Mouse (Mus musculus) limb, embryonic 14.5 days (tissue): ENCODE results near the gene Cdh4. TPM values are rescaled to one million over a fixed set of nuclear protein-coding genes. Genes with fewer than 3 reads are reported as not detected.

Experiments used
- ATAC-seq: fragments of 200-750 bp; cut with Nextera tagmentation; 2 replicates; pipeline ENCODE4 v1.8.0; 2017; ENCODE audit warnings: low read depth, moderate number of reproducible peaks, moderate TSS enrichment; ENCODE audit not compliant: low FRiP score
- DNase-seq: peaks from one replicate; pipeline ENCODE4 v3.0.0-alpha.2; 2015; ENCODE audit warnings: low spot score
- H3K27ac ChIP-seq: fragments of 300-500 bp; sonication (generic); replicated peaks from 2 replicates; pipeline ENCODE4 v1.5.1; 2014; ENCODE audit warnings: low read depth, mild to moderate bottlenecking, low read length, moderate library complexity, mixed read lengths
- H3K27me3 ChIP-seq: fragments of 300-500 bp; sonication (generic); 2 replicates; pipeline ENCODE4 v1.6.1; 2014; ENCODE audit warnings: low read length, mixed read lengths; ENCODE audit not compliant: control insufficient read depth, insufficient read depth
- H3K36me3 ChIP-seq: fragments of 300-500 bp; sonication (generic); 2 replicates; pipeline ENCODE4 v1.6.1; 2014; ENCODE audit warnings: mild to moderate bottlenecking, low read length, moderate library complexity, mixed read lengths; ENCODE audit not compliant: control insufficient read depth, insufficient read depth
- H3K4me1 ChIP-seq: fragments of 300-500 bp; sonication (generic); 2 replicates; pipeline ENCODE4 v1.6.1; 2014; ENCODE audit warnings: antibody characterized with exemption, low read length, mixed read lengths; ENCODE audit not compliant: control insufficient read depth, insufficient read depth
- H3K4me2 ChIP-seq: fragments of 300-500 bp; sonication (generic); replicated peaks from 2 replicates; pipeline ENCODE4 v1.6.1; 2014; ENCODE audit warnings: low read depth, mild to moderate bottlenecking, low read length, moderate library complexity; ENCODE audit not compliant: severe bottlenecking
- H3K4me3 ChIP-seq: fragments of 300-500 bp; sonication (generic); replicated peaks from 2 replicates; pipeline ENCODE4 v1.5.1; 2014; ENCODE audit warnings: low read length
- H3K9ac ChIP-seq: fragments of 300-500 bp; sonication (generic); 2 replicates; pipeline ENCODE4 v1.6.1; 2014; ENCODE audit warnings: mild to moderate bottlenecking, low read depth, low read length, moderate library complexity; ENCODE audit not compliant: severe bottlenecking
- H3K9me3 ChIP-seq: fragments of 300-500 bp; sonication (generic); 2 replicates; pipeline ENCODE4 v1.6.1; 2016; ENCODE audit warnings: low read length; ENCODE audit not compliant: control insufficient read depth
- POLR2A ChIP-seq: fragments of 200-500 bp; IDR thresholded peaks from 2 replicates; pipeline ENCODE4 v1.8.0; 2012; ENCODE audit warnings: inconsistent platforms, mild to moderate bottlenecking, moderate library complexity, borderline replicate concordance; ENCODE audit not compliant: insufficient read depth, insufficient read length; ENCODE audit errors: extremely low read depth
- WGBS: fragments of 180-500 bp; shearing (Covaris S2); extraction: QIAGEN DNeasy Blood & Tissue Kit; methylation state at CpG from one replicate; pipeline ENCODE4 v1.1.7; 2014; 5-methylcytosine and 5-hydroxymethylcytosine counted together
- polyA plus RNA-seq, 2 experiments: library from polyadenylated mRNA; depleted of rRNA in 1 of 2; stranded (reverse) in 1 of 2; unstranded in 1 of 2; fragments of >200 nt; fragmentation: Nextera tagmentation in 1 of 2; extraction: Ambion mirVana in 1 of 2; gene quantifications; 2 replicates each; pipeline versions ENCODE4 v1.2.1 to v1.2.3; 2012 to 2014

Gene Cdh4
- polyA plus RNA-seq, 2 experiments: 7.5 to 9.0 TPM

DNA sequence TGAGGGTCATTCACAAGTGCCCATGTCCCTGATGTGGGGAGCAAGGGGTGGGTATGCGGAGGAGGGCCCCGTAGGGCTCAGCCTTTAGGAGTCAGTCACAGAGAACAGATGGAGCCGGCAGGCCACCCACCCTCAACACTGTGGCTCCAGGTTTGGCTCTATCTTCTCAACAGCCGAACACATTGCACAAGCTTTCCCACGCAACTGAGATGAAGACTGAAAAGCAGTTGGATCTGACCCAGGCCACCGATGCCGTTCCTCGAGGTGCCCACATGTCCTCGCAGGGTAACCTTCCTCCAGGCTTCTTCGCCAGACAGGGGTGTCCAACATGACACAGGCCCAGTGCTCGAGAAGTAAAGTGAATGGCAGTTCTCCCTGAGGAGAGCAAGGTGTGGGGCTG is 144.2 kb downstream of the Cdh4 start:
- ATAC-seq (no peak), DNase-seq (no peak)
- H3K27me3 ChIP-seq: no peaks in the 10 kb centered on the region
- H3K9me3 ChIP-seq: no peaks in the 10 kb centered on the region
- H3K9ac ChIP-seq: no peak overlapping the region
- H3K4me1 ChIP-seq: no peaks in the 10 kb centered on the region
- no peak overlapping the region for H3K27ac ChIP-seq
- H3K36me3 ChIP-seq: no peaks in the 10 kb centered on the region
- 85% methylated on average over 11 of the region's 11 CpGs for WGBS
- H3K4me2 ChIP-seq: no peak overlapping the region
- H3K4me3 ChIP-seq: no peak overlapping the region
- no peak for TF ChIP-seq POLR2A

DNA sequence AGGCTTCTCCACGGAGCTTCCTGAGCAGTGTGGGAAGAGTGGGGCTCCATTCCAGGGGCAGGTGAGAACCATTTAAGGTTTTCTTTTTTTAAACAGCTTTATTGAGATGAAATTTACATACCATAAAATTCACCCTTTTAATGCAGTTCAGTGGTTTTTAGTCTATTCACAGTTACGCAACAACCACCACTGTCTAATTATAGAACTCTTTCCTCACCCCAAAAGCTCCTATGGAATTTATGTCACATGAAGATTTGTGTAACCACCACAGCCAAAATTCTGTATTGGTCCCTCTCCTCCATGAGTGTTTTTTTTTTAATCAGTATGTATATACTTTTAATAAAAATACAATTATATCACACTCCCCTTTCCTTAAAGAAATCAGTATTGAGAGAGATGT is 144.8 kb downstream of the Cdh4 start:
- Histone ChIP-seq H3K4me3 (no peak overlapping the region), H3K27me3 (no peaks in the 10 kb centered on the region), H3K4me2 (no peak overlapping the region), H3K36me3 (no peaks in the 10 kb centered on the region), H3K9me3 (no peaks in the 10 kb centered on the region), H3K27ac (no peak overlapping the region), H3K4me1 (no peaks in the 10 kb centered on the region), H3K9ac (no peak overlapping the region)
- no peak for TF ChIP-seq POLR2A
- ATAC-seq (no peak), DNase-seq (no peak)
- 68% methylated on average over 2 of the region's 2 CpGs for WGBS

DNA sequence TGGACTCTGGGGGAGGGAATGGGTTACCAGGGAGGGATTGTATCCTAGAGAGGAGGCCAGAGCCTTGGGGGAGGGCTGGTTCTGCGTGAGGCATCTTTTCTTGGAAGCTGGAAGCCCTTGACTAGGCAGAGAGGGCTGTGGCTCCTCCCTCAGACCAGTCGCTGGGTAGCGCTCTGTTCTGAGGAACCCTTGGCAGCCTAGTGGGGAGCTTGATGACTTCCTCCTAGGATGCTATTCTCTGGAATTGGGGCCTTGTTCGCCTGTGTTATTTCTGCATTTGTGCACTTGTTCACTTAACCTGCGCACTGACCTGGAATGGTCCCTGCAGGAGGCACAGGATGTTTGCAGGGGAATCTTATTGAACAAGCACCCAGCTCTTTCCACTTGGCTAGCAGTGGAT is 149.4 kb downstream of the Cdh4 start:
- H3K9me3 ChIP-seq: no peaks in the 10 kb centered on the region
- H3K27ac ChIP-seq: no peak overlapping the region
- no peak for DNase-seq
- H3K27me3 ChIP-seq: no peaks in the 10 kb centered on the region
- no peaks in the 10 kb centered on the region for H3K36me3 ChIP-seq
- ATAC-seq: no peak
- H3K4me2 ChIP-seq: no peak overlapping the region
- no peak overlapping the region for H3K9ac ChIP-seq
- H3K4me1 ChIP-seq: no peaks in the 10 kb centered on the region
- 66% methylated on average over 5 of the region's 5 CpGs for WGBS
- TF ChIP-seq POLR2A: no peak
- H3K4me3 ChIP-seq: no peak overlapping the region

DNA sequence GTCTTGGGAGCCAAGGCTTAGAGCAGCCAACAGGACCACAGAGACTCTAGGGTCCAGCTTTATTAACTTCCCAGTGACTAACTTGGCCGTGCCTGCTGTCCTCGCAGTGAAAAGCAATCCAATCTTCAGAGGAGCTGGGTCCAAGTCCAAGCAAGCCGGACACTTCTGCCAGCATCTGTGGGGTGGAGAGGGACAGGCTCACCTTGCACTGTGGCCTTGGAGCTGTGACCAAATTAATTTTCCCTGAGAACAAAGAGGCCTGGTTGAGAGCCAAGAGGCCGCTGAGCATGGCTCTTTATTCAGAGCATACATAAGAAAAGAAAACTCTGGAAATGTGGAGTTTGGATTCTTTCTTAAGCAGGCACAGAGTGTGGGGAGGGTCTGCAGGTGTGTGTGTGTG is 152.8 kb downstream of the Cdh4 start:
- ATAC-seq (no peak), DNase-seq (no peak)
- Histone ChIP-seq H3K27ac (no peak overlapping the region), H3K9ac (no peak overlapping the region), H3K4me1 (no peaks in the 10 kb centered on the region), H3K4me2 (no peak overlapping the region), H3K4me3 (no peak overlapping the region), H3K27me3 (no peaks in the 10 kb centered on the region), H3K9me3 (no peaks in the 10 kb centered on the region), H3K36me3 (no peaks in the 10 kb centered on the region)
- no peak for TF ChIP-seq POLR2A
- WGBS: 69% methylated on average over 4 of the region's 4 CpGs

DNA sequence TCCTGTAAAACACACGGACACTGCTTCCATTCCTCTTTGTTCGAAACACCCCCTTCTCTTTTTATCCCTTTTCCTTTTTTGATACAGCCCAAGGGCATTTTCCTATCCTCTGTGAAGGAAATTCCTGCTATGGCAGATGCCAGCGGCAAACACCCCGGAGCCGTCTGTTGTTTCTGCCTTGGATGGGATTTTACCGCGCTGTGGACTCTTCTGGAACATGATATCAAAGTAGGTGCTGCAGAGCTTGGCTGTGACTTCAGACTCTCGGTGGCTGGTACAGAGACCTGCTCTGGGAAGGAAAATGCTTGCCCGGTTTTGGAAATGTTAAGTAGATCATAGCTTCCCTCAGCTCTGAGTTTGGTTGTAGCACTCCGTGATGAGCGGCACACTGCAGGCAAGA is 156.7 kb downstream of the Cdh4 start:
- TF ChIP-seq POLR2A: no peak
- no peaks in the 10 kb centered on the region for H3K4me1 ChIP-seq
- no peak overlapping the region for H3K9ac ChIP-seq
- no peak overlapping the region for H3K4me2 ChIP-seq
- H3K36me3 ChIP-seq: no peaks in the 10 kb centered on the region
- WGBS: 90% methylated on average over 11 of the region's 11 CpGs
- no peak overlapping the region for H3K4me3 ChIP-seq
- H3K27me3 ChIP-seq: no peaks in the 10 kb centered on the region
- no peak overlapping the region for H3K27ac ChIP-seq
- no peaks in the 10 kb centered on the region for H3K9me3 ChIP-seq
- DNase-seq (no peak), ATAC-seq (no peak)

DNA sequence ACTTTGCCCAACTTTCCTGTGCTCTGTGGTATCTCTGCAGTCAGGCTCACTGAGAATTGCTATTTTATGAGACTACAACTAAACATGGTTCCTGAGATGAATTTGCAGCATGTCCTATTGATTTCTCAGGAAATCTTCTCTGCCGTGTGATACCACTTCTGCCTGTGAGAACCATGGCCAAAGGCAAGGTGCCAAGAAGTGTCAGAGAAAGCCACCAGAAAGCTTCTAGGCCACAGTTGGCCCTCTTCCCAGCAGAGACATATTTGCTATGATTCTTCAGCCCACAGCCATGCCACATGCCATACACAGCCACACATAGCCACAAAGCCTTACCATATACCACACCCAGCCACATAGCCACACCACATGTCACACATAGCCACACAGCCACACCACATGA is 157.7 kb downstream of the Cdh4 start:
- H3K9me3 ChIP-seq: no peaks in the 10 kb centered on the region
- WGBS: 55% methylated on average over 1 of the region's 1 CpGs
- H3K4me3 ChIP-seq: no peak overlapping the region
- no peaks in the 10 kb centered on the region for H3K4me1 ChIP-seq
- H3K4me2 ChIP-seq: no peak overlapping the region
- no peak for TF ChIP-seq POLR2A
- ATAC-seq (no peak), DNase-seq (no peak)
- H3K36me3 ChIP-seq: no peaks in the 10 kb centered on the region
- H3K27ac ChIP-seq: no peak overlapping the region
- H3K9ac ChIP-seq: no peak overlapping the region
- no peaks in the 10 kb centered on the region for H3K27me3 ChIP-seq
